ENCODE assay signal across 18 mouse cellular contexts in the genomic region with DNA sequence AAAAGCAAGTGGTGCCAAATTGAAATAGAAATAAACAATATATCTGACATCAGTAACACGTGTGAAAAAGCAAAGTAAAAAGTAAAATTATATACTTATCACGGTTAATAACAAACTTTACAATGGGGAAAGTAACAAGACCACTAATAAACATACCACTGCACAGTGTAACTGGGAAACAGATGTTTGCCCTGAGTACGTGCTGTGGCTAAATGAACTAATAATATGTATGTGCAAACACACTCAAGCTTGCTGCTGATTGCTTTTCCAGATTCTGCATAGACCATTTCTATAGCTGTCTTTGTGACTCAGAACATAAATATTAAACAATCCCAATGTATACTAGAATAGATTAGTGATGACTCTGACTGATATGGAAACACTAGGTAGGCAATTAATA.
A peak's percentile ranks its signal among the peaks of the same experiment; 100 is the strongest.
DNase-seq lines count a peak whose midpoint lies in the region; ATAC-seq and TF ChIP-seq lines count a peak whose summit lies in the region.
"Had no signal": no experiment of that assay in that cellular context is flagged by ENCODE, and none has a peak within 500 bp of the region (broad histone marks: within the 10 kb centered on the region; RNA-seq: fewer than 3 reads in every experiment).

No protein-coding gene starts in this region.

- no peak overlapping the region for H3K27ac ChIP-seq in limb, embryonic 11.5 days (replicated peaks; ENCODE audit: low read depth, low read length)
- no peak overlapping the region for H3K27ac ChIP-seq in limb, embryonic 10.5 days
- peak overlapping the region; percentile 74 for H3K27ac ChIP-seq in embryonic facial prominence, embryonic 15.5 days (replicated peaks)
- no peak overlapping the region for H3K27ac ChIP-seq in limb, embryonic 12.5 days
- no peak overlapping the region for H3K27ac ChIP-seq in limb, embryonic 14.5 days (replicated peaks; ENCODE audit: low read depth, low read length)
- no peak overlapping the region for H3K27ac ChIP-seq in forebrain, embryonic 14.5 days (ENCODE audit: low read depth, low read length)
- H3K27ac ChIP-seq: forebrain, embryonic 13.5 days had no signal

- H3K36me3 ChIP-seq in limb, embryonic 11.5 days (ENCODE audit: control insufficient read depth, insufficient read depth, low read length), result no peaks in the 10 kb centered on the region
- H3K36me3 ChIP-seq in limb, embryonic 10.5 days, result no peaks in the 10 kb centered on the region
- H3K36me3 ChIP-seq in embryonic facial prominence, embryonic 15.5 days, result no peaks in the 10 kb centered on the region
- no peaks in the 10 kb centered on the region for H3K36me3 ChIP-seq in limb, embryonic 12.5 days
- H3K36me3 ChIP-seq in limb, embryonic 14.5 days (ENCODE audit: control insufficient read depth, insufficient read depth, low read length), result no peaks in the 10 kb centered on the region
- no peaks in the 10 kb centered on the region for H3K36me3 ChIP-seq in forebrain, embryonic 14.5 days (ENCODE audit: control insufficient read depth, insufficient read depth, low read length)

- TF ChIP-seq POLR2A in limb, embryonic 14.5 days (IDR thresholded peaks at IDR 0.05; ENCODE audit: borderline replicate concordance, extremely low read depth, insufficient read depth, insufficient read length), result no peak

- no peak overlapping the region for H3K4me2 ChIP-seq in limb, embryonic 11.5 days (ENCODE audit: low read depth, severe bottlenecking)
- no peak overlapping the region for H3K4me2 ChIP-seq in embryonic facial prominence, embryonic 15.5 days (replicated peaks)
- H3K4me2 ChIP-seq in limb, embryonic 12.5 days, result no peak overlapping the region
- no peak overlapping the region for H3K4me2 ChIP-seq in limb, embryonic 14.5 days (replicated peaks; ENCODE audit: low read depth, low read length, severe bottlenecking)
- no peak overlapping the region for H3K4me2 ChIP-seq in forebrain, embryonic 14.5 days (ENCODE audit: low read length)
- H3K4me2 ChIP-seq: forebrain, embryonic 13.5 days had no signal

- H3K4me1 ChIP-seq in limb, embryonic 11.5 days (ENCODE audit: control insufficient read depth, insufficient read depth, low read length), result peaks cover 5% of the 10 kb centered on the region; the same call in 1 of the 2 replicates
- H3K4me1 ChIP-seq in limb, embryonic 10.5 days, result peaks cover 16% of the 10 kb centered on the region; the same call in 1 of the 2 replicates
- peaks cover 7% of the 10 kb centered on the region for H3K4me1 ChIP-seq in embryonic facial prominence, embryonic 15.5 days
- H3K4me1 ChIP-seq in limb, embryonic 12.5 days (replicated peaks), result 0 out of 2 replicates have a peak, but pooled peaks cover 4% of the 10 kb centered on the region
- no peaks in the 10 kb centered on the region for H3K4me1 ChIP-seq in limb, embryonic 14.5 days (ENCODE audit: control insufficient read depth, insufficient read depth, low read length)
- H3K4me1 ChIP-seq in forebrain, embryonic 14.5 days (ENCODE audit: control insufficient read depth, insufficient read depth, low read length), result no peaks in the 10 kb centered on the region
- H3K4me1 ChIP-seq: forebrain, embryonic 13.5 days had no signal

- DNase-seq in limb, embryonic 11.5 days (ENCODE audit: low spot score), result no peak
- DNase-seq in limb, embryonic 10.5 days (ENCODE audit: low spot score), result no peak
- DNase-seq in limb, embryonic 14.5 days (ENCODE audit: low spot score), result peak; percentile 44
- DNase-seq in lung, adult 18-20 months, result no peak
- DNase-seq in ovary, postnatal 36 days (ENCODE audit: low spot score), result no peak
- no peak for DNase-seq in forebrain, embryonic 14.5 days (ENCODE audit: low spot score)
- DNase-seq: adrenal gland, adult 2 months; adrenal gland, postnatal 10 days; adrenal gland, postnatal 25 days; cerebellum, adult 11 months; cerebellum, adult 18-20 months; cerebellum, adult 8-10 months; cerebellum, adult 9-11 months; cerebellum, postnatal 25 days had no signal

- no peaks in the 10 kb centered on the region for H3K9me3 ChIP-seq in limb, embryonic 11.5 days (ENCODE audit: control insufficient read depth, low read length)
- H3K9me3 ChIP-seq in limb, embryonic 10.5 days (replicated peaks), result no peaks in the 10 kb centered on the region
- no peaks in the 10 kb centered on the region for H3K9me3 ChIP-seq in embryonic facial prominence, embryonic 15.5 days (replicated peaks)
- H3K9me3 ChIP-seq in limb, embryonic 12.5 days, result no peaks in the 10 kb centered on the region
- H3K9me3 ChIP-seq in limb, embryonic 14.5 days (ENCODE audit: control insufficient read depth, low read length), result no peaks in the 10 kb centered on the region
- H3K9me3 ChIP-seq in forebrain, embryonic 14.5 days (replicated peaks; ENCODE audit: control insufficient read depth, low read length), result no peaks in the 10 kb centered on the region
- H3K9me3 ChIP-seq: forebrain, embryonic 13.5 days had no signal

- H3K27me3 ChIP-seq in limb, embryonic 11.5 days (ENCODE audit: control insufficient read depth, insufficient read depth, low read length), result no peaks in the 10 kb centered on the region
- H3K27me3 ChIP-seq in limb, embryonic 10.5 days (ENCODE audit: low read depth, poor library complexity, severe bottlenecking), result no peaks in the 10 kb centered on the region
- H3K27me3 ChIP-seq in embryonic facial prominence, embryonic 15.5 days, result no peaks in the 10 kb centered on the region
- no peaks in the 10 kb centered on the region for H3K27me3 ChIP-seq in limb, embryonic 12.5 days
- no peaks in the 10 kb centered on the region for H3K27me3 ChIP-seq in limb, embryonic 14.5 days (ENCODE audit: control insufficient read depth, insufficient read depth, low read length)
- H3K27me3 ChIP-seq in forebrain, embryonic 14.5 days (replicated peaks; ENCODE audit: control insufficient read depth, insufficient read depth, low read length), result no peaks in the 10 kb centered on the region
- H3K27me3 ChIP-seq: forebrain, embryonic 13.5 days had no signal

- ATAC-seq in limb, embryonic 11.5 days (ENCODE audit: insufficient number of reproducible peaks, low FRiP score, low TSS enrichment, low read depth), result peak; percentile 39; the same call in 1 of the 2 replicates
- peak; percentile 51; the same call in 1 of the 2 replicates for ATAC-seq in embryonic facial prominence, embryonic 15.5 days (ENCODE audit: insufficient number of reproducible peaks, low FRiP score, low TSS enrichment, low read depth)
- ATAC-seq in limb, embryonic 12.5 days (ENCODE audit: insufficient number of reproducible peaks, insufficient read depth, low FRiP score, low TSS enrichment, low read depth), result peak; percentile 75; the same call in 1 of the 2 replicates
- no peak; the same call in 1 of the 2 replicates for ATAC-seq in limb, embryonic 14.5 days (ENCODE audit: low FRiP score, low read depth)
- no peak for ATAC-seq in forebrain, embryonic 14.5 days
- ATAC-seq: forebrain, embryonic 13.5 days; forebrain, embryonic 16.5 days had no signal

- no peak overlapping the region for H3K9ac ChIP-seq in limb, embryonic 11.5 days (ENCODE audit: low read length)
- H3K9ac ChIP-seq in embryonic facial prominence, embryonic 15.5 days, result no peak overlapping the region
- H3K9ac ChIP-seq in limb, embryonic 12.5 days (replicated peaks), result no peak overlapping the region
- H3K9ac ChIP-seq in limb, embryonic 14.5 days (ENCODE audit: low read depth, low read length, severe bottlenecking), result no peak overlapping the region
- H3K9ac ChIP-seq in forebrain, embryonic 14.5 days (ENCODE audit: low read length), result no peak overlapping the region
- H3K9ac ChIP-seq: forebrain, embryonic 13.5 days had no signal

- no peak overlapping the region for H3K4me3 ChIP-seq in limb, embryonic 11.5 days (ENCODE audit: low read depth, low read length)
- H3K4me3 ChIP-seq in limb, embryonic 10.5 days, result no peak overlapping the region
- H3K4me3 ChIP-seq in embryonic facial prominence, embryonic 15.5 days (replicated peaks), result no peak overlapping the region
- H3K4me3 ChIP-seq in limb, embryonic 12.5 days (replicated peaks), result no peak overlapping the region
- no peak overlapping the region for H3K4me3 ChIP-seq in limb, embryonic 14.5 days (replicated peaks; ENCODE audit: low read length)
- H3K4me3 ChIP-seq in forebrain, embryonic 14.5 days (ENCODE audit: low read depth, low read length), result no peak overlapping the region
- H3K4me3 ChIP-seq: forebrain, embryonic 13.5 days had no signal

- 33% methylated on average over 3 of the region's 3 CpGs for WGBS in limb, embryonic 11.5 days
- 71% methylated on average over 3 of the region's 3 CpGs for WGBS in limb, embryonic 10.5 days
- WGBS in embryonic facial prominence, embryonic 15.5 days, result 40% methylated on average over 3 of the region's 3 CpGs
- WGBS in limb, embryonic 12.5 days, result 23% methylated on average over 3 of the region's 3 CpGs
- WGBS in limb, embryonic 14.5 days, result 12% methylated on average over 3 of the region's 3 CpGs
- 71% methylated on average over 3 of the region's 3 CpGs for WGBS in forebrain, embryonic 14.5 days

Comparison
In these comparisons a context has a peak if more than half of its experiments do, and no peak if none do; other contexts are left out.
1. ATAC-seq: peak in limb, embryonic 11.5 days (single experiment), embryonic facial prominence, embryonic 15.5 days (single experiment) and limb, embryonic 12.5 days (single experiment); none in limb, embryonic 14.5 days (single experiment) and forebrain, embryonic 14.5 days (single experiment).